Mouse (Mus musculus) lung, postnatal 0 days (tissue): ENCODE data around the gene Lipc.

Experiments
- CTCF ChIP-seq: IDR thresholded peaks from 2 replicates; pipeline ENCODE4 v1.5.1; 2016; ENCODE audit warnings: antibody characterized with exemption, mild to moderate bottlenecking
- EP300 ChIP-seq: IDR thresholded peaks from 2 replicates; pipeline ENCODE4 v1.6.1; 2016; ENCODE audit warnings: antibody characterized with exemption, mild to moderate bottlenecking, control low read depth

DNA sequence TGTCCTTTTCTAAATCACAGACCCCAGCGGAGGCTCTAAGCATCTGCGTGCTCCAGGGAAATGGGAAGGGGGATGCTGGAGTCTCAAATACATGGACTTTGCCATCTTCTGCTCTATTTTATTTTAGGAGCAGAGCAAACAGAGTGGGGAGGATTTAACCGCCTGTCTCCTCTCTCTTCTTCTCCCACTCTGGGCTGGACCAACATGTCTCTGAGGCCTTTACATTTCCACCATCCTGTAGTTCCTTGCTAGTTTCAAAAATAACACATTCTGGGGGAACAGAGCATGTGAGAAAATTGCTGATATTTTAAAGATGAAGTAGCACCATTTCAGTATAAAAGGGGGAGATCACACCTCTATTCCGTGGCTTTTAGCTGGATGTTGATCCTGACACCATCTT, 47.1 kb upstream of the Lipc start:
- TF ChIP-seq EP300 (no peak), CTCF (no peak)
